Mouse (Mus musculus): ENCODE measurements around the gene Myo1e.

Gene Myo1e

DNA sequence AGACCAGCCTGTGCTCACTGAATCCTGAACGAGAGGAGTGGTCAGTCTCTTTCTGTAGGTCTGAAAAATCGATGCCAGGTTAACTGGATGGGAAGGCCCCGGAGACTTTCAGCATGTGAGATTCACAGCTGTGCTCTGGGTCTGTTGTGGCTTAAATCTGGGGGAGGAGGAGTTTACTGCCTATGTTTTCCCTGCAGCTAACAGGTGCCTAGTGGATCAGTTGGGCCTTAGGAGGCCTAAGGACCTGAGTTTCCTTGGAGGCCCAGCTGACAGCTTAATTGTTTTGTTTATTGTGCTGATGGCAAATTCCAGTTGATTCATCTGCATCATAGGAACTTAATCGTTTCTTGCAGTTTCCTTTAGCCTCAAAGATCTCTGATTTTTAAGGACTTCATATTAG, 16.0 kb downstream of the Myo1e start:
- no peak for DNase-seq

DNA sequence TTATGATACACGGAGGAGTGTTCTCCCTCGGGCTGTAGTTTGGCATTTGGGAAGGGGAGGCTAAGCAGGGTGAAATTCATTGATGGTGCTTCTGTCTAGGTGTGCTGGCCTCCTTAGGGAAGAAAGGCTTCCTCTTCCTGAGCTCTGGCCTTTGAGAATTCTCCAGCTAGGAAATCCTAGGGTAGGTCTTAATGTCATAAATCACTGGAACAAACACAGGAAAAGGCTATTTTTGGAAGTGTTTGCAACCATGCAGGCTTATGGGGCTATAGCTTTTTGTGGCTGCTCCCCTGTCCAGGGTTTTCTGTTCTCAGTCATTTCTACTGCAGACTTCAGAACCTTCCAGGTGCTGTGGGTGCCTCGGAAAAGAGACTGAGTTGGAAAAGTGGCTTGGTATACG, 16.9 kb downstream of the Myo1e start:
- no peak for DNase-seq

DNA sequence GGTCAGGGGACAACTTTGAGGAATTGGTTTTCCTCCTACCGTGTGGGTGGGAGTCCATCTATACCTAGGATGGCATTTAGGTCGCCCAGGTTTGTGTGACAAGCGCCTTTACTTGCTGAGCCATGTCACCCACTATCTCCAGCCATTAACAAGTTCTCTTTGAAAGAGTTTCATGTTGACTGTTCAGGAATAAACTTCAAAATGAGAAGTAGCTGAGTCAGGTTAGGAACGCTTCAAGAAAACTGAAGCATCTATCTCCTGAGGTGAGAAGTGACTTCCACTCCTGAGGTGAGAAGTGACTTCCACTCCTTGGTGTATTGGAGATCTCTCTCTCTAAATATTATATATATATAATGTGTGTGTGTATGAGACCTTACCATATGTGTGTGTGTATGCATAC, 19.2 kb downstream of the Myo1e start:
- no peak for DNase-seq

DNA sequence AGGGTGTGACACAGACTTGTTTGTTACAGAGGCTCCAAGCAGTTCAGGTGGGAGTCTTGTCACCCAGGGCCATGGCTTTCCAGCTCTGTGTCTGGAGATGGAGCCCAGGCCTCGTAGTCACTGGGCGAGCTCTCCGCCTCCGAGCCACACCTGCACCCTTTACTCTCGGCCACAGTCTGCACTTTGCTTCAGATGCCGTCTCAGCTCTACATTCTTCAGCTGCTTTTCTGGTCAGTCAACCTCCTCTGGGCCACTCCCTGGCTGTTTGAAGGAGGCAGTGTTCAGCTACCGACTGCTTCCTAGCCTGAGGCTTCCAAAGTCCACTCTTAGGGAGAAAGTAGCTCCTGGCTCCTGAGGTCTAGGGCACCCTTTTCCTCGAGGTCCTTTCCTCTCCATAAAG, 22.7 kb downstream of the Myo1e start:
- no peak for DNase-seq

DNA sequence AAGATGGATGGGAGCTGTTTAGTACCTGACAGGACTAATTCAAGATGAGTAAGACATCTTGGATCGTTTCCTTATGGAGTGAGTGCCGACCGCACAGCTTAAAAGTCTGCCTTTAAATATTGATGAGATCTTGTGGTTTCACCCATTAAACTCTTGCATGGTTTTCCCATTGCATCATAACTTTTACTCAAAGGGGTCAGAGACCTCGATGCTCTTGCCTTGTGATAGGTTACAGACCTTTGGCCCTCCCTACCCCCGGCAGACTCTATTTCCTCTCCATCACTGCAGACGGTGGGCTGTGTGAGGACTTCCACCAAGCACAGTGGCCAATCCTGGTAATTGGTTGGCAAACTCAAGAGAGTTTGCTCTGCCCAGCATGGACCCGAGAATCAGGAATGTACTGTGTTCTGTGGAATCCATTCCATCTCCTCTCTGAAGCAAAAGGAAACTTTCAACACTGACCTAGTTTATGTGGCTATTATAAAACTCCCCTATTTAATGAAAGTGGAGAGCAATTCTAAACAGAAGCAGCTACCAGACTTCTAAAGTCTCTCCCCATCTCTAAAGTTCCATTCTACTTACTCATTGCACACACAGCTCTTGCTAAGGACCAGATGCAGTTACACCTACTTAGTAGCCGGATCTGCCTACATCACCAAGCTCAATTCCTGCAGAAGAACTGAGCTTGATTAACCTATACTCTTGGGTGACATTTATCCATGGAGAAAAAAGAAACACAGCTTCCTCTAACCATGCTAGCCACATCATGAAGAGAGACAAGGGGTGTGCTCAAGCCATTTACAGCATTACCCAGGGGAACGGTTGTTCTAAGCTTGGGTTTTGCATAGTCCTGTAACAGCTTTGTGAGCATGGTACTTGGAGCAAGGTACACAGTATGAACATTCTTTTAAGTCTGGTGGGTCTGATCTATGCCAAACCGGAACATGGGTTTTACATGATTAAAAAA, 25.2 kb downstream of the Myo1e start:
- DNase-seq, result no peak

DNA sequence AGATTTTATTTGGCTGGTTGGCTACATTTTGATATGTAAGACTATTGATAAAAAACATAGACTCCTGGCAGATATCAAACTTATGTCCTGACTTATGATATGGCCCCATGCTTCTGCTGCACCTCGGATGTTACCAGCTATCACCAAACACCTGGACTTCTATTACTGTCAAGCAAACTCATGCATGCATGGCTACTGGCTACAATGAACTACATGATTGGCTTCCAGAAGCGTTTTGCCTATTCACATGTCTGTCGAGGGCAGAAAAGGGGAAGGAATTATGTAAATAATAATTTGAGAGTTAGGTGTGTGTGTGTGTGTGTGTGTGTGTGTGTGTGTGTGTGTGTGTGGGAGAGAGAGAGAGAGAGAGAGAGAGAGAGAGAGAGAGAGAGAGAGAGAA, 30.0 kb downstream of the Myo1e start:
- DNase-seq, result no peak

DNA sequence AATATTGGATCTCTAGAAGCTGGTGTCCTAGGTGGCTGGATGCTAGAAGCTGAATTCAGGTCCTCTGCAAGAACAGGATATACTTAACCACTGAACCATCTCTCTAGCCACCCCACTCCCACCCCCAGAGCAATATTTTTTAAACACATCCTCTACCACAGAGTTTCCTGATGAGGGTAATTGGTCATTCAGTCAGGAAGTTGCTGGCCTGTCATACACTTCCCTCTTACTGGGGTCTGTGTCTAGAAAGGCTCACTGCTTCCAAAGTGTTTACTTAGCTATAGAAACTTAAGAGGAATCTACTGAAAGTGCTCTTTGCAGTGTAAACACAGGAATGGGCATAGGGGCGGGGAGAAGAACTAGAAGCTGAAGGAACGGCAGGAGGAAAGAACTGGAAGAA, 30.4 kb downstream of the Myo1e start:
- DNase-seq, result no peak

DNA sequence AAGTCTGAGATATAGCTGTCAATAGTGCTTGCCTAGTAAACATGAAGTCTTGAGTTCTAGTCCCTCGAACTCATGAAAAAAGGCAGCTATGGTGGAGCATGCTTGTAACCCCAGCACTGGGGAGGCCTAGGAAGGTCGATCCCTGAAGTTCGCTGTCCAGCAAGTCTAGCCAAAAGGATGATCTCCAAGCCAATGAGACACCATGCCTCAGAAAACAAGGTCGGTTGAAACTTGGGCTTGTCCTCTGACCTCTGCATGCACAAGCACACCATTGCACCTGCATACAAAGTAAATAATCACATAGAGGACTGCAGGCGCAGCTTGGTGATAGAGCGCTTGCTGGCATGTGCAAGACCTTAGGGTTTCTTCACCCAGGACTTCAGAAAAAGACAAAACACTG, 31.2 kb downstream of the Myo1e start:
- DNase-seq, result no peak

DNA sequence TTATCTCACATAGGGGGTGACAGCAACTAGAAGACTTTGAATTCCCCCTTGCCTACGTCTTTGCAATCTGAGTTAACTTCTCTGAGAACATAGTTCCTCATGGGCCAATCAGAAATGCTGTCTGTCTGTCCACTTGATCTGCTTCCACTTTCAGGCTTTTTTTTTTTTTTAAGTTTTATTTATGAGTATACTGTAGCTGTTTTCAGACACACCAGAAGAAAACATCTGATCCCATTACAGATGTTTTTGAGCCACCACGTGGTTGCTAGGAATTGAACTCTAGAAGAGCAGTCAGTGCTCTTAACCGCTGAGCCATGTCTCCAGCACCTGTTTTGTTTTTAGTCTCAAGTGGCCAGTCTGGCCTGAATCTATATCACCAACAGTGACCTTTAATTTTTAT, 32.1 kb downstream of the Myo1e start:
- DNase-seq, result no peak

DNA sequence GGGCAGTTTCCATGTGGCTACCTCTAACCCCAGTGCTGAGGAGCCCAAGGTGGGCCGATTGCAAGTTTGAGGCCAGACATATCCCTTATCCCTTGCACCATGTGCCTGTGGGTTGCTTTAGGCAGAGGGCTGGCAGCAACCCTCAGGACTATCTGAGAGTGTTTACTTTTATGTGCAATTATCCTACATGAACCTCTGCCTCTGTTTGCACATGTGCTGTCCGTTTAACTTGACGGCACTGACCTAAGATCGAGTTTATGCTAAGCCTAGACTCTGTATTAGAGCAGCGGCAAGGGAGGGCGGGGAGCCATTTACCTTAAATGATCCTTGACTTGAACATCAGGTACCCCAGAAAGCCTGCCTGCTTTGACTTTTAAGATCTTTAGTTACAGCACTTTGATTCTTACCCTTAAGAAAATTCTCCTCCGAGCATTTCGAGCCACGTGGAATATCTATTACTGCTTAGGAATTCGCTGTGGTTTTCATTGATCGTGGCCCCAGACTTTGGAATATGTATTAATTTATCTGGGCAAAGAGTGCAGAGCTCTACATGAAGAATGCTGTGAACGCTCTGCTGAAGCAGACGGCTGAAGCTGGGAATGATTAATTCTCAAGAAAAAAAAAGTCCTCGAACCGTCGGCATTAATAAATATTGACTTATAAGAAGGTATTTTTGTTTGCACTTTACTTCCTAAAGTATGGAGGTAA, 33.7 kb downstream of the Myo1e start:
- no peak for DNase-seq

DNA sequence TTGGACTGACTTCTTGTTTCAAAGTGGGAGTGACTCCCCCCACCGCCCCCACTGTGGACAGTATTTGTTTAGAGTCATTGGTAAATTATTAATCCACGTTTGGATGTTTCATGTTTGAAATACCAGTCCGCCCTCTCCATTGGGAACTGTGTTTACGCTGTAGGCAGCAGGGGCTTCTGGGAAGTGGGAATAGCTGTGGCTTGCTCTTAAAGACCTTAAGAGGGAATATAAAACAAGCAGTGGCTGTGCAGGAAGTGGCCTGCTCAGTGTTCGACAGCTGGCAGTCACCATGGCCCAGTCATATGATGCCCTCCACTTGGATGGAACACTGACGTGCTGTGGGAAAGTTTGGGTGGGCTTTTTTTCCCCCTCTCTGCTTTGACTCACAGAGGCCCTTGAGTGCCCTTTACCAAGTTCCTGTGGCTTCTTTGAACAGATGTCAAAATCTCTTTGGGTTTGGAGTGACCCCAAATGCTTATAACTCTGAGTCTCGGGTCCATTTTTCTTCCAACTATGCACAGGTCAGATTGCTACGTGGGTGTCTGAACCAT, 34.3 kb downstream of the Myo1e start:
- no peak for DNase-seq

DNA sequence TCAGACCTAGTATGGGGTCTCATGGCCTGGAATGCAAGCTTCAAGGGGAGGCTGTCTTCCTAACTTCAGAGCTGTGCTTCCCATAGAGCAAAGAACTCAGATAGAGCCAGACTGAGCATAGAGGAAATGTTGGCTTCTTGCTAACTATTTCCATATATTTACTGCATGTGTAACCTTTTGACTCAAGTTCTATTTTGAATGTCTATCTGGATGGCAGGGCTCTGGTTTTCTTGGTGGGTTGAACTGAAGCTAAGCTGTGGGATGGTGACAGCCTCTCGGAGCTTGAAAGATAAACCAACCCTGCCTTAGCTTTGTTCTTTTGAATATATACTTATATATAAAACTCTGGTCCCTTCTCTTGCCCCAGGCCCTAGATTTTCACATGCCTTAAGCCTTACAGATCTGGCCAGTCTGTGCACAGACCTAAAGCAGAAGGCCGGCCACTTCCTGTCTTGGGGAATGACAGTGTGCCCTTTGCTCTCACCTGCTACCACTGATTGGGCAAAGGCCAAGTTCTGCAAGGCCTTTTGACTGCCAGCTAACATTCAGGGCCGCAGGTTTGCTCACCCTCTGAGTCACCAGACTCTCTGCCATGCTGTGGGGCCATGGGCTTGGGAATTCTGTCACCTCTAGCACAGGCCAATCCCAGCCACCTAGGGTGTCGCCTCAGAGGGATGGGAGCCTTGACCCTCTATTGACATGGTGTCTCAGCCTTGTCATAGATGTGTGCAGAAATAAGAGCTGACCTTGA, 35.1 kb downstream of the Myo1e start:
- no peak for DNase-seq

DNA sequence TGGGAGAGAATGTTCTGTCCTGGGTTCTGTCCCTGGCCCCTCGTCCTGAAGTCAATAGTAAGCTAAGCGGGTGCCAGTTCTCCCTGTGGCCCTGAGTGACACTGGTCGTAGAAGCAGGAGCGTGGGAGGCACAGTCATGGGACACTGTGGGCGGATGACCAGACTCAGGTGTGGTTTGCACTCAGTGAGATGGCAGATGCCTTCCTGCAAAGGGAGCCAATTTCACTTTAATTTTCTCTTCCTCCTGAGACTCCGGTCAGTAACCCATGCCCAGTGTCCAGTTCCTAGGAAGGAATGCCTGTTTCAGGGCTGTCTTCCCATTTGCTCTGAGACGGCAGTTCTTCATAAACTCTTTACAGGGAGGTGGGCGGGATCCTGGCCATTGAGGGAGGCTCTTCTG, 36.1 kb downstream of the Myo1e start:
- no peak for DNase-seq

DNA sequence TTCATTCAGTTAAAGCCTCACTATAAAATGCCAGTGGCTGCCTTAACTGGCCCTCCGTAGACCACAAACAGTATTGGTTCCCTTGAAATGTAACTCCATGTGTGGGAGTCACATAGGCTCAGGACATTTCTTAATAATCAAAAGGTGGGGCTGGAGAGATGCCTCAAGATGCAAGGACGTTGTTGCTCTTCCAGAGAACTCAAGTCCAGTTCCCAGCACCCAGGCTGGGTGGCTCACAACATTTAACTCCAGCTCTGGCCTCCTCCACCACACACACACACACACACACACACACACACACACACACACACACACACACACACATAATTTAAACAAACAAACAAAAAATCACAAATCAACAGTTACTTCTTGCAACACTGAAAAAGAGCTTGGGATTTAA, 36.6 kb downstream of the Myo1e start:
- no peak for DNase-seq

DNA sequence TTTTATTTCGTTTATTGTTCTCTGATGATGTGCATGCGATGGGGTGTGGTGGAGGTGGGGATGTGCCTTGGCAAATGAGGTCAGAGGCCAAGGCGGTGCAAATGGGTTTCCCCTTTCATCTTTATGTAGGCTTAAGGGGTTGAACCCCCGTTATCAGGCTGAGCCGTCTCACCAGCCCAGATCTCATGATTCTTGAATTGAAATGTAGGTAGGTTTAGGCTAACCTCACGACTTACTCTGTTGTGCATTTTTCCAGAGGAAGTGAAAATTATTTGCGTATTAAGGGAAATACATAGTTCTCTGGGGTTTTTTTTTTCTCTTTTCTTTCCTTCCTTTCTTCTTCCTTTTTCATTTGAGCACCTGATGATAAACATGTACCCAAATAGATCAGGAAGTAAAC, 37.0 kb downstream of the Myo1e start:
- DNase-seq, result no peak

DNA sequence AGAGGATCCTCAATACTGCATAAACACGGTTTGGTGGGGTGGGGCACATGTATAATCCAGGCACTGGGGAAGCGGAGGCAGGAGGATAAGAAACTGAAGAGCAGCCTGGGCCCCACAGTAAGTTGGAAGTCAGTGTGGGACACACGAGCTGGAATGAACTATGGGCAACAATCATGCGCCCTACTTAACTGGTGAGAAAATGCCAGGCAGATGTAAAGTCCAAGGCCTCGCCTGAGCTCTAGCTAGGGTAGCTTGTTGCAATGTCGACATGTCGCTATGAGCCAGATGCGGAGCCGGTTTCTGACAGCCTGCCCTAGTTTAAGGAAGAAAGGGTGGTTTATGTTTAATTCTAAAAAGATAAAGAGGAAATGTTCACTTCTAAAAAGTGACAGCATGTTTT, 37.9 kb downstream of the Myo1e start:
- no peak for DNase-seq

DNA sequence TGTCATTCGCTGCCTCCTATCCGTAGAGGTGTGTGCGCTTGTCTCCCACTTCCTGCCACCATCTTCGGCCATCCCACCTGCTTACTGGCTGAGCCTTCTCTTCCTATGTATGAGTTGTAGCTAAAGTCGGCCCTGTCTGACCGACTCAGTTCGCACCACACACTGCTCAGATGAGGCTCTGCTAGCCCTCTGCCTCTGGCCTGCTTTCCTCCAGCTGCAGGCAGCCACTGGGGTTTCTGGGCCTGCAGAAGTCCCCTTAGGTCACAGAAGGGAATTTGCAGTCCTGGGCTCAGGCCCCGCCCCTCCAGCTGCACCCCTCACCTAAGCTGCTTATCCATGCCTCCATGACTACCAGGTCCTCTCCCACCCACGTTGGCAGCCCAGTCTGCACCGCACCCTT, 39.3 kb downstream of the Myo1e start:
- DNase-seq, result no peak

DNA sequence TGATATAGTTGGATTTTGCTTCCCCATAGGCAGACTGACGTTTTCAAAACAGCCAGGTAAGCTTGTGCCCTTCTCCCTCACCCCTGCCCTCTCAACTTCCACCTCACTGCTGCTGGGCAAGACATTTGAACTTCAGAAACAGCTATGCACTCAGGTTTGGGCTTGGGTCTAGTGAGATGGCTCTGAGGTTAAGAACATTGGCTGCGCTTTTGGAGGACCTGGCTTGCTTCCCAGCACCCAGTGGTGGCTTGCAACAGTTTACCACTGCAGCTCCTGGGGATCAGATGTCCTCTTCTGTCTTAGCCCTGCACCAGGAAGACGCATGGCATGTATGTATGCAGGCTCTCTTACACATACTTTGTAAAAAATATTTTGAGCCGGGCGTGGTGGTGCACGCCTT, 40.9 kb downstream of the Myo1e start:
- DNase-seq, result no peak

DNA sequence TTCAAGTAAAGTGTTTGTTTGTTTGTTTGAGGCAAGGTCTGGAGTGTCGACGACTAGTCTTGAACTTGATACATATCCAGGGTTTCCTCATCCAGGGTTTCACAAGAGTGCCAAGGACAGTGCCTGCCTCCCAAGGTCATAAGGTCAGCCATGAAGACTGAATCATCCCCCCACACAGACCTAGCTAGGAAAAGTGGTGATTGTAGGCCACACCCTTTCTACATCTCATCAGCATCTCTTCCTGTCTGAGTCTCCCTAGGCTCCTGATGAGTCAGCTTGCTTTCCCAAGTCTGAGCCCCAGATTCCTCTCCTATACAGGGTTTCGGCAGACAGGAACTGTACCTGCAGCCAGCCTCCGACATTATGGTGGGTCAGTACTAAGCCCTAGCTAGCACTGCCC, 41.7 kb downstream of the Myo1e start:
- no peak for DNase-seq

DNA sequence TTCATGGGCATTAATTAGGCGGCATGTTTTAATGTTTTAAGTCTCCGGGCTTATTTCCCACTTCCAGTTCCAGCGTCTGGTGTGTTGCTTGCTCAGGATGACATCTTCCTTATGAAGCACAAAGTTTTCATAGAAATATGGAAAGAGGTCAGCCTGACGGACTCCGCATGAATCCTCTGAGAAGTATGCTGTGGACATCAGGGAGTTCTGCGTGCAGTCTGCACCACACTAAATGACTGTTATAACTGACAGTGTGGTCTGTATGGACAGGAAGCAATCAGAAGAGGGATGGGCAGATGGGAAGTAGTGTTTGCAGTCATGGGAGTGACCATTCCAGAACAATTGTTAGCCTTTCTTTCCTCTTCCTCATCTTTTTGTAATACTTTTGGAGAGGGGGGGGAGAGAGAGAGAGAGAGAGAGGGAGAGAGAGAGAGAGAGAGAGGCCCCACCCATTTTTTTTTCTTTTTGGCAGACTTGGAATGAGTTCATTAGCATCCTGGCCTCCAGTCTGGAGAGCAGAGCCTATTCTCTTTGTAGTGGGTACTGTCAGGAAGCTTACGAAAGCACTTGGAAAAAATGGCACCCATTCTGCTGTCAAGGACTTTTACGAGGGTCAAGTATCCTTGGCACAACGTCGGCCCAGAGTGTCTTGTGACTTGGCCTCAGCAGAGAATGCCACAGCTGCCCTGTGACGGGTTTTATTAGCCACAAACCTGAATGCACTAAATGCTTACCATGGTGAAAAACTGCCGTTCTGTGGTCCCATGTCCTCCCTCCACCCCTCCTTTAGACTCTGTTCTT, 42.9 kb downstream of the Myo1e start:
- DNase-seq, result no peak

DNA sequence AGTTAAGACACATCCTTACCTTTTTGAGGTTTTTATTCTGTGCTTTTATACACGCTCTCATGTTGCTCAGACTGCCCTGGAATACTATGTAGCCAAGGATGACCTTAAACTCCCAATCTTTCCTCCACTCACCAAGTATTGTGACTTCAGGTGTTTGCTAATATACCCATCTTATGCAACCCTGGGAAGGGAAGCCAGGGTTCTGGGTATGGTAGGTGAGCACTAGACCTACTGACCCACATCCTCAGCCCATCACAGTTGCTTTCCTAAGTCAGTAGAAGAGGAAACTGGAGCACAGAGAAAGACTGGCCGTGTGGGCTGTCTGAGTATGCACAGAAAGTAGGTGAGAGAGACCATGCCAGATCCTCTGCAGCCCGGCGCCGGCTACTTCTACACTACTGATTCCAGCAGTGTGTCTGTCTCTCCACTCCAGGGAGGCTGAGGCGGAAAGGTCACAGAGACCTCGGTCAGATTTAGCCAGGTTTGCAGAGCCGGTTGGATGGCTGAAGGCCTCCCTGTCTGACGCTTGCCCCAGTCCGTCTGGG, 44.4 kb downstream of the Myo1e start:
- no peak for DNase-seq

DNA sequence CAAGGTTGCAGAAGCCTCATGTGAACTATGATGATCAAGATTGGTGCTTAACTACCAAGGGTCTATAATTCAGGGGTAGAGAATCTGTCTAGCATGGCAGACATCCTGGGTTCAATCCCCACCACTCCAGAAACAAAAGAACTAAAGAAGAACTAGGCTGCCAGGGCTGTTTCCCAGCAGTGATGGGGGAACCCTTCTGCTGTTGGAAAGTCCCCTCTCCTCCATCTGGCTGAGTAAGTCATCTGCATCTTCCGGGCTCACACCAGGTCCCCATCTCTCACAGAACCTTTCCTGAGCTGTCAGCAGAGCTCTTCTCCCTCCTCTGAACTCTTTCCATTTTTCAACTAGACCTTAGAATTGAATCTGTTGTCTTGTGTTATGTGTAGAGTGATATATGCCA, 45.9 kb downstream of the Myo1e start:
- DNase-seq, result no peak

All from cerebellum, adult 9-11 months (tissue).